Mouse (Mus musculus) spleen, embryonic (tissue): ENCODE measurements around the gene Anxa11.
"Not testable (repeated sequence)": the region's sequence is repeated elsewhere in the genome, so short reads cannot be mapped to it uniquely, and the experiment has no call there.

ENCODE experiments used
- CTCF ChIA-PET: fragments of 350-600 bp; sonication (Branson Sonifier 250); formaldehyde crosslinking; loops from one replicate; lab custom pipeline; 2022; lab: Charles Lee

Gene Anxa11

DNA sequence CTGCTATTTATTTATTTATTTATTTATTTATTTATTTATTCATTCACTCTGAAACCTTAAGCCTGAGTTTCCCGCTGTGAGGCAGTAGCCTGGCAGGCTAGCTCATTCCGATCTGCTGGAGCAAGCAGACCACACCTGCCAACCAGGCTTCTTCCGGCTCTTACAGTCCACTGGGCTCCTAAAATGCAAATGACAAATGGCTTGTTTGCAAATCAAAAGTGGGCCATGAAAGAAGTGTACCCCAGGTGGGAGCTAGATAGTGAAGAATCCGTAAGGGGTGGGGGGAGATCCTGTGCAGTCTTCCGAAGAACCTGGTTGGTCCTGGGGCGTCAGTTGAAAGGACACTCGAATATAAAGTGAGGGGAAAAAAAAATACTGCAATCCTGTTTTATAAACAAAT is 995 bp upstream of the Anxa11 start:
- CTCF ChIA-PET, result no interaction called here

DNA sequence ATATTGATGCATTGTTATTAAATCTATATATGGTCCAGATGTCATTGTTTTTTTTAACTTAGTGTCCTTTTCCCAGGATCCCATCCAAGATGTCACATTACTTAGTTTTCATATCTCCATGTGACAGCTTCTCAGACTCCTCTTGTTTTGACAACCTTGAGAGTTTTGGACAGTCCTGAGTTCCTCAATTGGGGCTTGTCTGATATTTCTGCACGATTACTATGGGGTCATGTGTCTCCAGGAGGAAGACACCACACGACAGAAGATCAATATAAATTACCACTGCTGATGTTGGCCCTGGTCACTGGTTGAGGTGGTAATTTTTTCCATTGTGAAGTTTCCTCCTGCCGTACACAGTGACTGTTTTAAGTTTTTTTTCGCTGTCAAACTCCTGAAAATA is 377 bp upstream of the Anxa11 start:
- CTCF ChIA-PET, result no interaction called here

DNA sequence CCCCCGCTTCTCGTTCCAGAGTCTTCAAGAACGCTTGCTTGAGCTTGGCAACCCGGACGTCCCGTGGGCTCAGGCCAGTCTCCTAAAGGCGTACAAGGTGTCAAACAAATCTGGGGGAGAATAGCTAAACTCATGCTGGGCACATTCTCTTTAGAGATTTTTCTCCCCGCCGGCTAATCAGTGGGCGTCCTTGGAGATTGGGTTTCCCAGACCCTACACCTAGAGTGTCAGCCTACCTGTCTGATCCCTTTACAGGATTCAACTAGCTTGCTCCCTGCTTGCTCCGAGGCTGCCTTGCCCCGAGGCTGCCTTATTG is 690 bp downstream of the Anxa11 start:
- CTCF ChIA-PET, result interaction anchor here (0.6 to 0.7 kb wide), 2 partner anchors 18 to 252 kb away, joined by 3 read pairs; no protein-coding TSS in a partner anchor

DNA sequence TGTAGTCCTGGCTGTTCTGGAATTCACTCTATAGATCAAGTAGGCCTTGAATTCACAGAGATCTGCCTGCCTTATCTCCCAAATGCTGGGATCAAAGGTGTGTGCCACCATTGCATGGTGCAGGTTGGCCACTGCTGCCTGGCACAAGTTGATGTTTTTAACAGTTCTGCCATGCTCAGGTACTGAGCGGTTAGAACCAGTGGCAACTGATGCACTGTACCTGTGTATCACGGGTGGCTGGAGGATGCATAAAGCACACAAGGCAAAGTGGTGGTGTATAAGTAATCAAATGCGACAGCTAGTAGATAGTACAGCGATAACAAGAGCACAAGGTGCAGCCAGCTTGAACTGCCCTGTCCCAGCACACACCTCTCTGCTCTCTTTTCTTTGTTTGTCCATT is 2.4 kb downstream of the Anxa11 start:
- CTCF ChIA-PET, result interaction anchor here (0.7 kb wide), 1 partner anchor 182 kb away, joined by 3 read pairs; no protein-coding TSS in a partner anchor

DNA sequence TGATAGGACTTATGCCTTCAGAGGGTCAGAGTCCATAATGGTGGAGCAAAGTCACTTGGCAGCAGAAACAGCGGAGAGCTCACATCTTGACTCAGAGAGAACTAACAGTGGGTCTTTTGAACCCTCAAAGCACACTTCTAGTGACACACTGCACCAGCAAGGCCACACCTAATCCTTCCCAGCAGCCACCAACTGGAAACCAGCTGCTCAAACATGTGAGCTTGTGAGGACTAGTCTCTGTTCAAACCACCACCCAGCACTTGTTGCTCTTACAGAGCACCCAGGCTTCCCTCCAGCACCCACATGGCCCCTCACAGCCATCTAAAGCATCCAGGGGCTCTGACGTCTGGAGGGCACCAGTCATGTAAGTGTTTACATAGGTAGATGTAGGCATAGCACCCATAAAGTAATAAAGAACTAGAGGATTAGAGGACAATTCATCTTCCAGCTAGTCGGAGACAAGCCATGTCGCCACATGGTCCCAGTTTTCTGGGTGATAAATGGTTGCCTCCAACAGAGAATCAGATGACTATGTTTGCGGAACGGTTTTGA is 4.0 kb downstream of the Anxa11 start:
- CTCF ChIA-PET, result interaction anchor here (0.6 kb wide), 1 partner anchor 18 kb away, joined by 3 read pairs; no protein-coding TSS in a partner anchor

DNA sequence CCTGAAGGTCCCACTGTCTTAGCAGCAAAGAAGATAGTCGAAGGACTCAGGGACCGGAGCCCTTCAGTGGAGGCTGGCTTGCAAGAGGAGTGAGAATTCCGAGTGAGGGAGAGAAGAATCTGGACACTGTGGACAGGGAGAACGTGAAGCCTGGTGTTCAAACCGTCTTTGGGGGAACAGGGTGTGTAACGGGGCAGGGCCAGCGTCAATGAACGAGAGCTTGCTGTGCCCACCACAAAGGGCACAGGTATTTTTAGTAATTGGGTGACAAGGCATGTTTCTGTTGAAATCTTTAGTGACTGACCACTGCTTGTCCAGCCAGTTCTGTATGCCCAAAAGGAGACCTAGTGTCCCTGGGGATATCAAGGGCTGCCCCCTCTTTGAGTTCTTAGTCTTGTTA is 4.6 kb downstream of the Anxa11 start:
- CTCF ChIA-PET, result no interaction called here

DNA sequence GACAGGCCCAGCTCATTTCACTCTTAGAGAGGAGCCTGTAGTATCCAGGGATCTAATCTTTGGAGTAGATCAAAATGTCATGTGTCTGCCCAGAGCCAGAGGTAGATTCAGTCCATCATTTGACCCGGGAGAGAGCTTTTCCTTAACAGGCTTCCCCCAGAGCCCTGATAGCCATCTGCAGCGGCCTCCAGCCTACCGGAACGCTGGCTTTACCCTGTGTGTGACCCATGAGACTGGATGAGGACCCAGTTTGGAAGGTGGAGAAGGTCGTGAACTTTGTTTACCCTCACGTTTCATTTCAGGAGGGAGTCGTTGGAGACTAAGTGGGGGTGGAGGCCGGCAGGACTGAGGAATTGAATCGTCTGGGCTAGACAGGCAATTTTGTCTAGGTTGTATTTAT is 5.7 kb downstream of the Anxa11 start:
- CTCF ChIA-PET, result no interaction called here

DNA sequence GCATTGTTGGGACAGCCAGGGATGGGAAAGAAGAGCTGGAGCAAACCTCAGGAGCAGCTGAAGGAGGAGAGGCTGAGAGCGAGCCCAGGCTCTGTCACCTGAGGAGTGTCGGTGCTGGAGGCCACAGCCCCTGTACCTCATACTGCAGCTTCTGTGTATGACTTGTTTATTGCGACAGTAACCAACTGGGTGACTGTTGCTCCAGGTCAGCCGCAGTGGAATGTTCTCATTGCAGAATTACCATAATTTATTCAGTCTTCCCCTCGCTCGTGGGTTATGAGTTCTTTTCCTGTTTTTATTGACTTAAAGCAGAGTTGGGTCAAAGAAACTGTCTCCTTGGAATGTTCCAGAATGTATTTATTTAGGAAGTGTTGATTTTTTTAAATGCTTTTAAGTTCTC is 6.3 kb downstream of the Anxa11 start:
- CTCF ChIA-PET, result no interaction called here

DNA sequence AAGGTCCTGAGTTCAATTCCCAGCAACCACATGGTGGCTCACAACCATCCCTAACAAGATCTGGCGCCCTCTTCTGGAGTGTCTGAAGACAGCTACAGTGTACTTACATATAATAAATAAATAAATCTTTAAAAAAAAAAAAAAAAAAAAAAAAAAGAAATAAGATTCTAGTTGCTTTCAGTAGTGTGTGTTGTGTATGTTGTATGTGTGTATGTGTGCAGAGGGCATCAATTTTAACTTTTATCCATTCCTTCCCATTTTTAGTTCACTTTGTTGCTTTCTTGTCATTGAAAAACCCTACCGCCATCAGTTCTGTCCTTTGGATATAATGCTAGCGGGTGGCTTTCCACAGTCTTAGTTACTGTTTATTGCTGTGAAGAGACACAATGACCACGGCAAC is 6.8 kb downstream of the Anxa11 start:
- CTCF ChIA-PET, result not testable (repeated sequence)

DNA sequence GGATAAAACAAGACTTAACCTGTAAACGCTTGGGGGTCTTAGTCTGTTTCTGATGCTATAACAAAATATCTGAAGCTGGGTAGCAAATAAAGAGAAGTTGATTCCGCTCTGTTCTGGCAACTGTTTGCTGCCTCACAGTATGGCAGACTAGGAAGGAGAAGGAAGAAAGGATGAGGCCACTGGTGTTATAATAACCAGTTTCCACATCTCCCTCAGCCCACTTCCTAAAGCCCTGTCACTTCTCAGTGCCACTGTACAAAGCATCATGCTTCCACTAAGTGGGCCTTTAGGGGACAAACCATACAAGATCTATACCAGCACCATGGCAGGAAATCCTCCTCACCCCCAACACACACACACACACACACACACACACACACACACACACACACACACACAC is 8.5 kb downstream of the Anxa11 start:
- CTCF ChIA-PET, result interaction anchor here (0.7 kb wide), 1 partner anchor 543 kb away, joined by 3 read pairs; no protein-coding TSS in a partner anchor

DNA sequence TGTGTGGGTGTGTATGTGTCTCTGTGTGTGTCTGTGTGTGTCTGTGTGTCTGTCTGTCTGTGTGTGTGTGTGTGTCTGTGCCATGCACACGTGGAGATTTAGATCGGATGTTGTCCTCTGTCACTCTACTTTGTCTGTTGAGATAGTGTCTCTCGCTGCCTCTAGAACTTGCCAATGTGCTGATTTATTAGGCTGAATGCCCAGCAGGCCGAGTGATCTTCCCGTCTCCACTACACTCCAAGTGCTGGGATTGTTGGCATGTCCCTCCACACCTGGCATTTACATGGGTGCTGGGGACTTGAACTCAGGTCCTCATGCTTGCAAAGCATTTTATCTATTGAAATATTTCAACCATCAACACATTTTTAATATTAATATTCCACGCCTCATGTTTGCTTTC is 9.2 kb downstream of the Anxa11 start:
- CTCF ChIA-PET, result no interaction called here

DNA sequence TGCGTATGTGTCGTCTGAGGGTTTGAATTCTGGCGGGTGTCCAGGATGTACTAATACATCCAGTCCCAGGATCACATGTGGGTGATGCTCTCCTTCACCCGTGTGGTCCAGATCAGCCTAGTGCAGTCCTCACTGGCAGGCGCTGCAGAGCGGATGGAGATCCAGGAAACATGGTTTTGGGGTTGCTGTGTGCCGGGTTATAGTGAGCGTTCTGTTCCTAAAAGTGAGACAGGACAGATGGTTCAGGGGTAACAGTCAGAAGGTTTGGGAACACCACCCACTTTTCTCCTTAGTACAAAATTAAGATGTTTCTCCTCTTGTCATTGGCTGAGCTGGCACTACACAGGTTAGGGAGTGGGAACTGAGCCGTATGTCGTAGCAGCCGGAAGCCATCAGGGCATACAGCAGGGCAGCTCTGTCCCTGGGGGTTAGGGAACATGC is 10.2 kb downstream of the Anxa11 start:
- CTCF ChIA-PET, result no interaction called here

DNA sequence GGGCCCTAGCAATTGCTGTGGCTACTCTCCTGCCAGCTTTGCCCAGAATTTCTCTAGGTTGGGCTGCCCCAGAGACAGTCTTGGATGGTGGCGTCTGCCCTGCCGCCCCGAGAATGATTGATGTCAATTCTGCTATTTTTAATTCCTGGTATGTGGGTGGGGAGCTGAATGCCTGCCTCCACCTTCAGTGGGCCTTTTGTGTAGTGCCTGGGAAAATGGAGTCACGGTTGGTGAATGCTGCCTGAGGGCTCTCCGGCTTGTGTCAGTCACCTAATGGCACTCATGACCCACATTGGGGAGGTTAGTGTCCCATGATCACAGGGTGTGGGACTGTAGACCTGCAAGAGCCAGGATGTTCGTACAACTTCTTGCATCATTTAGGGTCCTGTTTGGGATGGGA is 11.3 kb downstream of the Anxa11 start:
- CTCF ChIA-PET, result no interaction called here

DNA sequence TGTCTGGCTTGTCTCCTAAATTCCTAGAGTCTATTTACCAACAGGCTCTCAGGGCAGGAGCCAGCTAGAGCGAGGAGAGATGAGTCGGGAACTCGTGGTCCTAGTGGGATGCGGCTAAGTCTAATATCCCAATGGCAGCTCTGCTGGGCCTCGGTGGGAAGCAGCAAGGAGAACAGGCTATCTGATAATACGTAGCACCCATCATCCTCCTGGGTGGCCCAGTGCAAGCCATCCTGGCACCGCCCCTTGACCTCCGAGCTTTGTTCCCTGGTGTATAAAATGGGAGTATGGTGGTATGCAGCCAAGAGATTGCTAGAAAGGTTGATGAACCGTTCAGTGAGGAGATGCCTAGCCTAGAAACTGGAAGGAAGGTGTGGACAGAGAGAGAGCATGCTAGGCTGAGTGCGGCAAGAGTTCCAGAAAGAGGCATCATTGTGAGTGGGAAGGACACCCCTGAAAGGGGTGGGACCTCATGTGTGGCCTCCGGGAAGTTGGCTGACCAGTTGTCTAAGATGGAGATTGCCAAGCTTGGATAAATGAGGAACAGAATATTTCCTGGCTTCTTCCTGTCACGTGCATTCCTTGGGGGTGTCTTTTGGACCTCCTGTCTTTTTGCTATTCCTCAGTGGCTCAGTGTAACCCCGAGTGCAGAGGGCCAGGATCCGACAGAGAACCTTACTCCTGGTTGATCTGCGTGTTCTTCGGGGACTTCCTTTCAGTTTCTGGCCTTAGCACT is 11.9 kb downstream of the Anxa11 start:
- CTCF ChIA-PET, result no interaction called here

DNA sequence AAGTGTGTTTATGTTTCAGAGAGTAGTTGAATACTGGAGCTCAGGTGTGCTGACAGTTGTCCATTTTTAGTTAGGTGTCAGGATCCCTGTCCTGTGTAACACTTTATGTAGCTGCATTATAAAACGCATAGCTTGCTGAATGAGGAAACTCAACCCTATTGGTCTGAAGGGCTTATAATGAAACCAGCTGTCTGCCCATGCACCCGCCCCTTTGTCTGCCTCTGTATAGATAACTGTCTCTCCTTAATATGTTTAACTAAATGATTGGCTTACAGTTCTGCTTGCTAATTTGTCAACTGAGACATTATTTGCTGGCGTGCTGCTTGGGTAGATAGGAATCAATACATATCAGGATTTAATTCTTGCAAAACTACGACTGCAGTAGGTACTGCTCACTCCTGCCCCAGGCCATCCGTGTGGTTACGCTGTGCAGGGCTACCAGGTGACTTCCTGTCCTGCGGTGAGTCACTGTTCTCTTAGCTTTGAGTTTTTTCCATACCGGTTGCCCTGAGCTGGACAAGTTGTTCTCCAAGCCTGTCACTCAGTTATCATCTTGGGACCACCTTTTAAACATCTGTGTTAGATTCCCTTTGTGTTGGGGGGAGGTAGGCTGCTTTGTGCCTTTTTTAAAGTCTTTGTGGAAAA is 13.4 kb downstream of the Anxa11 start:
- CTCF ChIA-PET, result no interaction called here

DNA sequence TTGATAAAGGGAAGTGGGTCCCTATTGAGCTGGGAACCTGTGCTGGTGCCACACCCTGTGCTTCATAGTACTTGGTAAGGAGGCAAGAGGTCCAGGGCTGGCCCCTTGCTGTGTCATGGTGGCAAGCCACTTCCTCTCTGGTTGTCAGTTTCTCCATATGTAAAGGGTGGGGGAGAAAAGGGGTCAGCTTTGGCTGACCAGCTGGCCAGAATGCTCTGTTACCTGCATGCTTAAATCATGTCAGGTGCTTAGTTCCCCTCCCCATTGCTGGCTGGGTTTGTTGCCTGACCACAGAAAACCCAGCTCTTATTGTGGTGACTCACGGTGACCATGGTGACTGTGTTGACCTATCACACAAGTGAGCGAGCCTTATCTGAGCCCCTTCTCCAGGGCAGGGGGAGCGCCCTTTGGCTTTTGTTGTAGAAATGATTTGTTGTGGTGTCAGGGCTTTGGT is 15.2 kb downstream of the Anxa11 start:
- CTCF ChIA-PET, result no interaction called here

DNA sequence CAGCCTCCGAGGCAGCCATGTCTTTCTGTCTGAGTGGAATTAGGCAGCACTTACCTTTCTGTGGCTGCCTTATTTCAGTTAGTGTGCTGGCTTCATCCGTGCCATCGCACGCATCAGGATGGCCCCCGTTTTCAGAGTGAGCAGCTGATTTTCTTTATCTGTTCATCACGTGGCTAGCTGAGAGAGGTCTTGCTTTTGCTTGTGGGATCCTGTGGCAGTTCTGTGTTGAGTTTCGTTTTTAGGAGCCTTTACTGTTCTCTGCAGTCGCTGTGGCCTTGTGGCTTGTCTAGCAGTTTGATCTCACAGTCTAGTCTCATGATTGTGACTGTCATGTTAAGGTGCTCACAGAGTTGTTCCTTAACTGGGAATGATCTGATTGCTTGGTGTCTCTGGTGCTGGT is 16.0 kb downstream of the Anxa11 start:
- CTCF ChIA-PET, result interaction anchor here (0.6 kb wide), 1 partner anchor 208 kb away, joined by 4 read pairs; no protein-coding TSS in a partner anchor

DNA sequence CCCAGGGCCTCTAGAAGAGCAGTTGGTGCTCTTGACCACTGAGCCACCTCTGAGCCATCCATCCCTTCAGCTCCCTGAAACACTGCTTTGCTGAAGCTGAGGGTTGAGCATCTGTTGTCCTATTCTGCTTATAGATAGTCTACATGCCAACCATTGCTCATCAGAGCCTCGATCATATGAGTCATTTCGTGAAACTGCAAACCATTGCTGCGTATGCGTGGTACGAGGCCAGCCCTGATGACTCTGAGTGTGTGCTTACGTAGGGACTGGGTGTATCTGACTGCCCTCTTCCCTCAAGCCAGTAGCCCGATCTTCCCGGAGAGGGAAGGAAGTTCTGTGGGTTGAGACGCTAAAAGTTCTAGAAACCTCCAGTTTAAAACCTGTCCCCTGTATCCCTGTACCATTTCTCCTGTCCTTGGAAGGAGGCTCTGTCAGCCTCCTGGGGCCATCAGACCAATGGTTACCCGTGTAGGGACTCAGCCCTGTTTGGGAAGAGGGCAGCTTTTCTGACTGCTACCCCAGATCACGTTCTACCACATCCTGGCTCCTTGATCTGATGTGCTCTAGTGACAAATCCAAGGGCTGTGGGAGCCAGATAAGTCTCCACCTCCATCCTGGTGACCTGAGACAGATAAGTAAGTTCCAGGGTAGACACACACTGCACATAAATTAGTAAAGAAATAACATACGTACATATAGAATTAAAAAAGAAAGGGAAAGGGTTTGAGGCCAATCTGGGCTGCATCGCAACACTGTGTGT is 20.0 kb downstream of the Anxa11 start:
- CTCF ChIA-PET, result no interaction called here

DNA sequence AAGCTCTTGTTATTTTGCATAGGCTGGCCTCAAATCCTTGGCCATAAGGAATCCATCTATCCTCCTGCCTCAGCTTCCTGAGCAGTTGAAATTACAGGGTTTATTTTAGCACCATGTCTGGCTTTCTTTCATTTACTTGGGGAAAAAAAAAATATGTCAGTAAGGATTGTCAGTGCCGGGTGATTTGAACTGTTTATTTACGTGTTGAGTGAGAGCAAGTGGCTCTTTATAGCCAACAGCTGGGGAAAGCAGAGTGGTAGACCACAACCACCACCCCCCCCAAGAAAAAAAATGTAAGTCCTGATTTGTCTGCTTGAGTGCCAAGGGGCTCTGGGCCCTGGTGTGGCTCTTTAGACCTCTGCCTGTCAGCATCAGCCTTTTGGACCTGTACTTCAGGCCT is 21.8 kb downstream of the Anxa11 start:
- CTCF ChIA-PET, result interaction anchor here (0.7 kb wide), 1 partner anchor 18 kb away, joined by 3 read pairs; no protein-coding TSS in a partner anchor

DNA sequence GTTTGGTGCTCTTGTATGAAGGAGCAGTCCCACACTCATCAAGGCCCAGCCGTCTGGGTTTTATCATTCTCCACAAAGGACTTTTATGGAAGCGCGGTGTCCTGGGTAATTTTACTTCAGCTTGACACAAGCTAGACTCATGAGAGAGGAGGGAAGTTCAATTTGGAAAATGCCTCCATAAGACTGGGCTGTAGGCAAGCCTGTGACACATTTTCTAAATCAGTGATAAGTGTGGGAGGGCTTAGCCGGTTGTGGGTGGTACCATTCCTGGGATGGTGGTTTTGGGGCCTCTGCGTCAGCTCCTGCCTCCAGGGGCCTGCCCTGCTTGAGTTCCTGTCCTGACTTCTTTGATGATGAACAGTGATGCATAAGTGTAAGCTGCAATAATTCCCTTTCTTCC is 23.3 kb downstream of the Anxa11 start:
- CTCF ChIA-PET, result no interaction called here

DNA sequence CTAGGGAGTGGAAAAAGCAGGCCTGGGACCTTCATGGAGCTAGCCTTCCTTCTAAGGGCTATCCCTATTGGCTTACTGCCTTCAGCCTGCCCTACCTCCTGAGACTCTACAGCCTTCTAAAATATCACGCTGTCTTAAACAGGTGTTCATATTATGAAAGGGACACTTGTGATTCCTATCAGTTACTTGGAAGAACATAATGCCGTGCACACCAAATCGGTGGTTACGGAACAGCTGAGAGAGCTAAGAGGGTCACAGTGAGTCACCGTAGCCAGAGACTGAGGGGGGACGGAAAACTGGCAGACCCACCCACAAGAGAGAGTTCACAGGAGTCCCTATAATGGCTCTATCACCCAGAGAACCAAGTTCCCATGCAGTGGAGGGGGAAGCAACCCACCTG is 24.4 kb downstream of the Anxa11 start:
- CTCF ChIA-PET, result no interaction called here

DNA sequence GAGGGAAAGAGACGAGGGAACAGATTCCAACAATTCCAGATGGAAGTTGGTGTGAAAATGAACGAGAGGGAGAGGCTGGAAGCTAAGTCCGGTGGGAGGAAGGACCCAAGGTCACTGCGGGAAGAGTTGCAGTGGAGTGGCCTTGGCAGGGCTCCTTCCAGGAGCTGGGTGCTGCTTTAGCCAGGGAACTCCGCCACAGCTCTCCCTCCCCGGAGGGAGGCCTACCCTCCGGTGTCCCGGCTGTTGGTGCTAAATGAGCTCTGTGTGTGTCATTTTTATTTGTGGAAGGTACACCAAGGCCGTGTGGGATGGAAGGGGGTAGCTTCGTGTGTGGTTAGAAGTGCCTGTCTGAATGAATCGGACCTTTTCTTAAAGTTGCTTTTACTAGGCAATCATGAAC is 24.9 kb downstream of the Anxa11 start:
- CTCF ChIA-PET, result no interaction called here
